Mouse (Mus musculus) intestine, embryonic 14.5 days (tissue): ENCODE measurements at regions not wholly inside any gene's neighbourhood (a gene's known extent, or its start where the extent isn't known, plus 50 kb on each side); places are given as distances from the start of the nearest gene placed in this dataset.

Source experiments
- ATAC-seq: fragments of 200-750 bp; cut with Nextera tagmentation; replicated peaks from 2 replicates; pipeline ENCODE4 v1.8.0; 2017; ENCODE audit warnings: low read depth, moderate number of reproducible peaks, moderate TSS enrichment, moderate library complexity; ENCODE audit not compliant: low FRiP score, low TSS enrichment
- DNase-seq: peaks from one replicate; pipeline ENCODE4 v3.0.0-alpha.2; 2018; ENCODE audit warnings: low spot score
- H3K27ac ChIP-seq: fragments of 300-500 bp; sonication (generic); 2 replicates; pipeline ENCODE4 v1.5.1; 2014; ENCODE audit warnings: low read depth, mild to moderate bottlenecking, control low read depth
- H3K27me3 ChIP-seq: fragments of 300-500 bp; sonication (generic); replicated peaks from 2 replicates; pipeline ENCODE4 v1.6.1; 2014; ENCODE audit warnings: low read length, control low read depth; ENCODE audit not compliant: control insufficient read depth, insufficient read depth
- H3K36me3 ChIP-seq: fragments of 300-500 bp; sonication (generic); 2 replicates; pipeline ENCODE4 v1.6.1; 2014; ENCODE audit warnings: low read length, control low read depth; ENCODE audit not compliant: control insufficient read depth, insufficient read depth
- H3K4me1 ChIP-seq: fragments of 300-500 bp; sonication (generic); replicated peaks from 2 replicates; pipeline ENCODE4 v1.6.1; 2014; ENCODE audit warnings: low read length, control low read depth, mixed read lengths; ENCODE audit not compliant: control insufficient read depth, insufficient read depth
- H3K4me2 ChIP-seq: fragments of 300-500 bp; sonication (generic); 2 replicates; pipeline ENCODE4 v1.6.1; 2014; ENCODE audit warnings: low read length
- H3K4me3 ChIP-seq: fragments of 300-500 bp; sonication (generic); 2 replicates; pipeline ENCODE4 v1.5.1; 2014; ENCODE audit warnings: low read depth, low read length, control low read depth, mixed read lengths
- H3K9ac ChIP-seq: fragments of 300-500 bp; sonication (generic); 2 replicates; pipeline ENCODE4 v1.6.1; 2014; ENCODE audit warnings: mild to moderate bottlenecking, low read length
- H3K9me3 ChIP-seq: fragments of 300-500 bp; sonication (generic); 2 replicates; pipeline ENCODE4 v1.6.1; 2016; ENCODE audit warnings: low read length, control low read depth; ENCODE audit not compliant: control insufficient read depth
- WGBS: fragments of 180-500 bp; shearing (Covaris S2); extraction: QIAGEN DNeasy Blood & Tissue Kit; methylation state at CpG from one replicate; pipeline ENCODE4 v1.1.7; 2014; 5-methylcytosine and 5-hydroxymethylcytosine counted together

DNA sequence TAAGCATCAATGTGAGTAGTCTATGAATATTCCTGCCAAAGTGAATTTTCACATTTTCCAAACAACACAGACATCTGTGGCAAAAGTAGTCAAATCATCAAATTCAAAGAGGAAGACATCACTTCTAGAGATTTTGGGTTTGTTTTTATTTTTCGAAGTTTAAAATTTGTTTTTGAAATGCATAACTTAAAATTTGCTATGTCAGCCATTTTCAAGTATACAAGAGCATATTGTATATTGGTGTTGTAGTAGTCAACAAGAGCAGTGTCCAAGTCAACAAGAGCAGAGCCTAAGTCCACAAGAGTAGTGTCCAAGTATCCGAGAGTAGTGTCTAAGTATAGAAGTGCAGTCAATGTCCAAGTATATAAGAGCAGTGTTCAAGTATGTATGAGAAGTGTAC lies 107.9 kb upstream of the Tle4 start:
- no peaks in the 10 kb centered on the region for H3K4me1 ChIP-seq
- H3K36me3 ChIP-seq = no peaks in the 10 kb centered on the region
- 90% methylated on average over 2 of the region's 2 CpGs for WGBS
- no peak for DNase-seq
- H3K9ac ChIP-seq = no peak overlapping the region
- no peak for ATAC-seq
- no peak overlapping the region for H3K4me2 ChIP-seq
- H3K27me3 ChIP-seq = no peaks in the 10 kb centered on the region
- no peaks in the 10 kb centered on the region for H3K9me3 ChIP-seq
- no peak overlapping the region for H3K27ac ChIP-seq
- no peak overlapping the region for H3K4me3 ChIP-seq

- no peak for ATAC-seq
- H3K9ac ChIP-seq = no peak overlapping the region
- no peak overlapping the region for H3K4me2 ChIP-seq
- no peaks in the 10 kb centered on the region for H3K9me3 ChIP-seq
- H3K27ac ChIP-seq = no peak overlapping the region
- no peaks in the 10 kb centered on the region for H3K36me3 ChIP-seq
- H3K4me1 ChIP-seq = no peaks in the 10 kb centered on the region
- H3K27me3 ChIP-seq = no peaks in the 10 kb centered on the region
- DNase-seq = no peak
- no peak overlapping the region for H3K4me3 ChIP-seq
- 88% methylated on average over 4 of the region's 4 CpGs for WGBS
These were observed 103.3 kb upstream of the Tle4 start for GRCm38 (mm10) chr19:14701116-14701515.

DNA sequence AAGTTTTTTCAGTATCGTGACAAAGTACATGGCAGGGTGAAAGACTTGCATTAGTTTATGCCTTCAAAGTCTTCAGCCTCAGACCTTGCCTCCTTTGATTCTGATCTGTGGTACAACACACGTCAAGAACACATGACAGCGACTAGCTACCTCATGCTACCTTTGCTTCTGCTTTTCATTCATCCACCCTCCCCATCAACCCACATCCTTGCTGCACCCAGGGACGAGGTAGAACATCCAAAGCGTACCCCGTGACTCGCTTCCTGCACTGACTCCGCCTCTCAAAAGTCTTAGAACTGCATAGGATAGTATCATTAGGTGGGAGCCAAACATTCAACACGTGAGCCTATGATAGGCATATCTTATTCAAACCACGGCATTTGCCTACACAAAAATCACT lies 97.5 kb upstream of the Tle4 start:
- no peaks in the 10 kb centered on the region for H3K36me3 ChIP-seq
- no peaks in the 10 kb centered on the region for H3K4me1 ChIP-seq
- H3K4me2 ChIP-seq = no peak overlapping the region
- 90% methylated on average over 10 of the region's 10 CpGs for WGBS
- no peak overlapping the region for H3K27ac ChIP-seq
- no peak overlapping the region for H3K9ac ChIP-seq
- ATAC-seq (no peak), DNase-seq (no peak)
- H3K9me3 ChIP-seq = no peaks in the 10 kb centered on the region
- H3K27me3 ChIP-seq = no peaks in the 10 kb centered on the region
- H3K4me3 ChIP-seq = no peak overlapping the region

- no peak overlapping the region for H3K9ac ChIP-seq
- 0 out of 2 replicates have a peak, but pooled peaks cover 3% of the 10 kb centered on the region for H3K9me3 ChIP-seq
- no peak overlapping the region for H3K27ac ChIP-seq
- ATAC-seq (no peak), DNase-seq (no peak)
- no peaks in the 10 kb centered on the region for H3K4me1 ChIP-seq
- no peaks in the 10 kb centered on the region for H3K36me3 ChIP-seq
- no peaks in the 10 kb centered on the region for H3K27me3 ChIP-seq
- H3K4me2 ChIP-seq = no peak overlapping the region
- no peak overlapping the region for H3K4me3 ChIP-seq
These were observed 94.3 kb upstream of the Tle4 start for GRCm38 (mm10) chr19:14692183-14692582.

DNA sequence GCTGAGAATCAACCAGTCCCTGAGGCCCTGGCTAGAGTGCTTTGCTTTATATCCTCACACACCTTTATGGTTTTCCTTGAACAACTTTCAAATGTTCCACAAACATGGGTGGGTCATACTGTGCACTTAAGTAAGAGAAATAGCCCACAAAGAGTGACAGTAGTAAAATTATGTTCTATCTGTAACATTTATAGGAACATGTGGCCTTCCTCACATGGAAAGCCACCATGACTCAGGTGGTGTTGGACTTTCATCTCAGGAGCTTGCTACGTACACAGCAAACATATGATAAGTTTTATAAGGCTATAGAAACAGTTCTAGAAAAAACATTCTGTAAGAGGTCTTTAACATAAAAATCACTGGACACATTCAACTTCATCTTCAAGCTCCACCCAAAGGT lies 87.8 kb upstream of the Tle4 start:
- ATAC-seq (no peak), DNase-seq (no peak)

GRCm38 (mm10) chr19:14684669-14685068 lies 86.8 kb upstream of the Tle4 start:
- Histone ChIP-seq H3K27me3 (no peaks in the 10 kb centered on the region), H3K4me3 (no peak overlapping the region), H3K27ac (no peak overlapping the region), H3K4me2 (no peak overlapping the region), H3K36me3 (no peaks in the 10 kb centered on the region), H3K9ac (no peak overlapping the region), H3K4me1 (no peaks in the 10 kb centered on the region; the same call in 1 of the 2 replicates), H3K9me3 (0 out of 2 replicates have a peak, but pooled peaks cover 3% of the 10 kb centered on the region)
- ATAC-seq = no peak
- WGBS = 76% methylated on average over 3 of the region's 3 CpGs
- no peak for DNase-seq

More for the DNA sequence above, 87.8 kb upstream of the Tle4 start:
- WGBS = 89% methylated on average over 1 of the region's 1 CpGs
- Histone ChIP-seq H3K27ac (no peak overlapping the region), H3K9ac (no peak overlapping the region), H3K4me3 (no peak overlapping the region), H3K4me2 (no peak overlapping the region), H3K27me3 (no peaks in the 10 kb centered on the region), H3K36me3 (no peaks in the 10 kb centered on the region), H3K4me1 (no peaks in the 10 kb centered on the region; the same call in 1 of the 2 replicates), H3K9me3 (0 out of 2 replicates have a peak, but pooled peaks cover 3% of the 10 kb centered on the region)

- H3K9me3 ChIP-seq = no peaks in the 10 kb centered on the region
- H3K4me1 ChIP-seq = no peaks in the 10 kb centered on the region; the same call in 1 of the 2 replicates
- H3K27ac ChIP-seq = no peak overlapping the region
- DNase-seq = no peak
- no peak overlapping the region for H3K4me3 ChIP-seq
- H3K9ac ChIP-seq = no peak overlapping the region
- H3K36me3 ChIP-seq = no peaks in the 10 kb centered on the region
- 0 out of 2 replicates have a peak overlapping the region, but pooled peaks have one; percentile 11 for H3K4me2 ChIP-seq
- no peak for ATAC-seq
- 37% methylated on average over 11 of the region's 11 CpGs for WGBS
- no peaks in the 10 kb centered on the region for H3K27me3 ChIP-seq
These were observed 83.5 kb upstream of the Tle4 start for GRCm38 (mm10) chr19:14681306-14681705.

DNA sequence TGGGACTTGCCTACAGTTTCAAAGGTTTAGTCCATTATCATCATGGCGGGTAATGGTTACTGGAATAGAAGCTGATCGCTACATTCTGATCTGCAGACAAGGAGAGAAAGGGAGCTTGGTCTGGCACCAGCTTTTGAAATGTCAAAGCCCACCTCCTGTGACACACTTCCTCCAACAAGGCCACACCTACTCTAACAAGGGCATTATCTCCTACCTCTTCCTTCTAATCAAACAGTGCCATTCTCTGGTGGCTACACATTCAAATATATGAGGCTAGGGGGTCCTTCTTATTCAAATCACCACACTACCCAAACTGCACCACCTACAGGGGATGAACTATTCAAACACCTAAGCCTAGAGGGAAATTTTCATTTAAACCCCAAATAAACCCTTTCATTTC lies 81.9 kb upstream of the Tle4 start:
- no peak for DNase-seq
- WGBS = 95% methylated on average over 2 of the region's 2 CpGs
- Histone ChIP-seq H3K4me2 (no peak overlapping the region), H3K9ac (no peak overlapping the region), H3K27ac (no peak overlapping the region), H3K36me3 (no peaks in the 10 kb centered on the region), H3K9me3 (no peaks in the 10 kb centered on the region), H3K4me3 (no peak overlapping the region), H3K27me3 (no peaks in the 10 kb centered on the region), H3K4me1 (no peaks in the 10 kb centered on the region; the same call in 1 of the 2 replicates)
- no peak for ATAC-seq

- no peak for DNase-seq
- no peaks in the 10 kb centered on the region for H3K27me3 ChIP-seq
- no peaks in the 10 kb centered on the region for H3K36me3 ChIP-seq
- no peaks in the 10 kb centered on the region; the same call in 1 of the 2 replicates for H3K4me1 ChIP-seq
- H3K9ac ChIP-seq = no peak overlapping the region
- no peaks in the 10 kb centered on the region for H3K9me3 ChIP-seq
- H3K4me2 ChIP-seq = no peak overlapping the region
- WGBS = 68% methylated on average over 4 of the region's 4 CpGs
- H3K4me3 ChIP-seq = no peak overlapping the region
- H3K27ac ChIP-seq = no peak overlapping the region
- no peak for ATAC-seq
These were observed 80.7 kb upstream of the Tle4 start for GRCm38 (mm10) chr19:14678584-14678983.
